Mouse (Mus musculus): ENCODE measurements around the gene Arg1. TPM values are rescaled to one million over a fixed set of nuclear protein-coding genes. Genes with fewer than 3 reads are reported as not detected.

Arg1 gene
- polyA plus RNA-seq, 1 experiment from 2014 or later = 3.4 TPM

DNA sequence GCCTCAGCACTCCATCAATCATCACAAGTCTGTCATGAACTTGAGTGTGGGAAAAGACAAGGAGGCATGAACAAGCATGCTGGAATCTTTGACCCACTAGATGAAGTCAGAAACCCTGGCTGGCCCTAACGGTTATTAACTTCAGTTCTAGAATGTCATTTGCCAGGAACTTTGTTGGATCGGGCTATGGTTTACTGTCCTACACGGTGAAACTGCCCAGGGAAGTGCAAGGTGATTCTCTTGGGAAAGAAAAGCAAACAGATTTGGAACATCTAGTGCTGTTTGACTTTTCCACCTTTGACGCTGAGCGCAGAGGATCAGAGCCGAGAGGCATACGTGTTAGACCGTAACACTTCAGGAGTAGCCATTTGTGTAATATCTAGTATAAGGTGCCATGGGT, 24.3 kb upstream of the Arg1 start:
- Histone ChIP-seq H3K36me3 (replicated peaks) (no peaks in the 10 kb centered on the region), H3K4me3 (no peak overlapping the region), H3K27ac (no peak overlapping the region), H3K4me1 (no peaks in the 10 kb centered on the region), H3K27me3 (ENCODE audit: poor library complexity, severe bottlenecking) (no peaks in the 10 kb centered on the region), H3K9me3 (no peaks in the 10 kb centered on the region)
- no peak for DNase-seq (ENCODE audit: extremely low spot score, low spot score)
- 93% methylated on average over 8 of the region's 8 CpGs for WGBS

DNA sequence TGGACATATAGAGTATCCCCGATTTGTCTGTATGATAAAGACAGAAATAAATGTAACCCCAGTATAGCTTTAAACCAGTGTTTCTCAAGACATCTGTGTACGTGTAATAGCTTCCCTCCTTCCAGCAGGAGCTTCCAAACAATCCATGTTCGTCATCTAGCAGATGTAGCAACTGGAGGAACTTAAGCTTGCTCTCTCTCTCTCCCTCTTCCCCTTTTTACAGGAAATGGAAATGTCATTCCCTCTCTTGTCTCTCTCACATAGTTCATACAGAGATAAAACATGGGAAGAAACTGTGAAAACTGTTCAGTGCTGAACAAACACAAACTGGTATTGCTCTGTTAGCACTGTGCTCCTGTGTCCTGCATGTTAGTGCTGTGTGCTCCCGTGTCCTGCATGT, 22.9 kb upstream of the Arg1 start:
- 87% methylated on average over 4 of the region's 4 CpGs for WGBS
- Histone ChIP-seq H3K4me1 (no peaks in the 10 kb centered on the region), H3K36me3 (replicated peaks) (no peaks in the 10 kb centered on the region), H3K27ac (no peak overlapping the region), H3K9me3 (no peaks in the 10 kb centered on the region), H3K27me3 (ENCODE audit: poor library complexity, severe bottlenecking) (no peaks in the 10 kb centered on the region), H3K4me3 (no peak overlapping the region)
- no peak for DNase-seq (ENCODE audit: extremely low spot score, low spot score)

- Histone ChIP-seq H3K4me1 (no peaks in the 10 kb centered on the region), H3K36me3 (replicated peaks) (no peaks in the 10 kb centered on the region), H3K9me3 (no peaks in the 10 kb centered on the region), H3K4me3 (no peak overlapping the region), H3K27me3 (ENCODE audit: poor library complexity, severe bottlenecking) (no peaks in the 10 kb centered on the region), H3K27ac (no peak overlapping the region)
- no peak for DNase-seq (ENCODE audit: extremely low spot score, low spot score)
- 82% methylated on average over 8 of the region's 8 CpGs for WGBS
Measured at GRCm38 (mm10) chr10:24948278-24948677, 21.0 kb upstream of the Arg1 start.

- Histone ChIP-seq H3K9me3 (no peaks in the 10 kb centered on the region), H3K27ac (no peak overlapping the region), H3K36me3 (replicated peaks) (no peaks in the 10 kb centered on the region), H3K4me3 (no peak overlapping the region), H3K27me3 (ENCODE audit: poor library complexity, severe bottlenecking) (no peaks in the 10 kb centered on the region), H3K4me1 (no peaks in the 10 kb centered on the region)
- 92% methylated on average over 3 of the region's 3 CpGs for WGBS
- DNase-seq (ENCODE audit: extremely low spot score, low spot score) = no peak
Measured at GRCm38 (mm10) chr10:24947871-24948270, 20.6 kb upstream of the Arg1 start.

DNA sequence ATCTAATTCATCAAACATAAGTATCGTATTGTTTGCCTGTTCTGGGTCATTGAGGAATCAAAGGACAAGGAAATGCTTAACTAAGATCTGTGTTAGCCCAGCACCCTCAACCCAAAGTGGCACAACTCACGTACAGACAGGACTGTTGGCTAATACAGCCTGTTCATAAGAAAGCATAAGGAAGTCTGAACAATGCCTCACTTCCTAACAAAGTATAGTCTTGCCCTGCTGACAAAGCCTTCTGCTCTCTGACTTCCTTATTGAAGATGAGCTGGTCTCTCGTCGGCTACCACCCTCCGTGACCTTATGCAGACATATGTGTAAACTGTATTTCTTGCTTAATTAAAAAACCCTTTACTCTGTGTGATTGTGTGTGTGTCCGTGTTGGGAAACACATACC, 2.9 kb upstream of the Arg1 start:
- WGBS = 88% methylated on average over 6 of the region's 6 CpGs
- H3K27ac ChIP-seq = no peak overlapping the region
- DNase-seq (ENCODE audit: extremely low spot score, low spot score) = no peak
- H3K36me3 ChIP-seq (replicated peaks) = no peaks in the 10 kb centered on the region
- peaks cover 27% of the 10 kb centered on the region for H3K4me1 ChIP-seq
- H3K4me3 ChIP-seq = no peak overlapping the region
- no peaks in the 10 kb centered on the region for H3K27me3 ChIP-seq (ENCODE audit: poor library complexity, severe bottlenecking)
- H3K9me3 ChIP-seq = no peaks in the 10 kb centered on the region

DNA sequence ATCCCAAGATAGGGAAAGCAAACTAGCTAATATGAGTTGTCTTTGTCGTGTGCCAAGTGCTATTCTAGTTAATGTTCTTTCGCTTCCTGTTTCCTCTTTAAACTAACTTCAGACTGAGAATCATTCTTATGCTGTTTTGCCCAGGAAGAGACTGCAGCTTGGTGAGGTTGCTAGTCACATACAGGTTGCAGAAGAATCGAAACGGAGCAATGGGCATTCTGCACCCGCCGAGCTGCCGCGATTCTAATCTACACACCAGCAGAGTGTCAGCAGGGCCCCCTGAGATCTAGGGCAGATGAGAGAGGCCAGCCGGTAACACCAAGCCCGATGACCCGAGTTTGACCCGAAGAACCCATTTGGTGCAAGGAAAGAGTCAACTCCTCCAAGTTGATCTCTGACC, 788 bp upstream of the Arg1 start:
- H3K9me3 ChIP-seq = no peaks in the 10 kb centered on the region
- peaks cover 27% of the 10 kb centered on the region for H3K4me1 ChIP-seq
- no peaks in the 10 kb centered on the region for H3K36me3 ChIP-seq (replicated peaks)
- H3K27me3 ChIP-seq (ENCODE audit: poor library complexity, severe bottlenecking) = no peaks in the 10 kb centered on the region
- H3K4me3 ChIP-seq = no peak overlapping the region
- no peak for DNase-seq (ENCODE audit: extremely low spot score, low spot score)
- 44% methylated on average over 12 of the region's 12 CpGs for WGBS
- no peak overlapping the region for H3K27ac ChIP-seq

- H3K27me3 ChIP-seq (ENCODE audit: poor library complexity, severe bottlenecking) = no peaks in the 10 kb centered on the region
- no peak for DNase-seq (ENCODE audit: extremely low spot score, low spot score)
- 51% methylated on average over 10 of the region's 10 CpGs for WGBS
- H3K4me3 ChIP-seq = no peak overlapping the region
- H3K36me3 ChIP-seq (replicated peaks) = no peaks in the 10 kb centered on the region
- no peaks in the 10 kb centered on the region for H3K9me3 ChIP-seq
- H3K27ac ChIP-seq = no peak overlapping the region
- peaks cover 27% of the 10 kb centered on the region for H3K4me1 ChIP-seq
Measured at GRCm38 (mm10) chr10:24926380-24926779, 904 bp downstream of the Arg1 start.

GRCm38 (mm10) chr10:24924296-24924695, 3.0 kb downstream of the Arg1 start:
- H3K27ac ChIP-seq = no peak overlapping the region
- H3K9me3 ChIP-seq = no peaks in the 10 kb centered on the region
- no peak overlapping the region for H3K4me3 ChIP-seq
- no peaks in the 10 kb centered on the region for H3K36me3 ChIP-seq (replicated peaks)
- DNase-seq (ENCODE audit: extremely low spot score, low spot score) = no peak
- H3K4me1 ChIP-seq = peaks cover 26% of the 10 kb centered on the region
- WGBS = 74% methylated on average over 3 of the region's 3 CpGs
- H3K27me3 ChIP-seq (ENCODE audit: poor library complexity, severe bottlenecking) = no peaks in the 10 kb centered on the region

GRCm38 (mm10) chr10:24922977-24923376, 4.3 kb downstream of the Arg1 start:
- Histone ChIP-seq H3K4me1 (peaks cover 19% of the 10 kb centered on the region), H3K36me3 (replicated peaks) (peaks cover 9% of the 10 kb centered on the region), H3K27me3 (ENCODE audit: poor library complexity, severe bottlenecking) (no peaks in the 10 kb centered on the region), H3K9me3 (no peaks in the 10 kb centered on the region), H3K27ac (no peak overlapping the region), H3K4me3 (no peak overlapping the region)
- WGBS = 63% methylated on average over 4 of the region's 4 CpGs
- DNase-seq (ENCODE audit: extremely low spot score, low spot score) = no peak

DNA sequence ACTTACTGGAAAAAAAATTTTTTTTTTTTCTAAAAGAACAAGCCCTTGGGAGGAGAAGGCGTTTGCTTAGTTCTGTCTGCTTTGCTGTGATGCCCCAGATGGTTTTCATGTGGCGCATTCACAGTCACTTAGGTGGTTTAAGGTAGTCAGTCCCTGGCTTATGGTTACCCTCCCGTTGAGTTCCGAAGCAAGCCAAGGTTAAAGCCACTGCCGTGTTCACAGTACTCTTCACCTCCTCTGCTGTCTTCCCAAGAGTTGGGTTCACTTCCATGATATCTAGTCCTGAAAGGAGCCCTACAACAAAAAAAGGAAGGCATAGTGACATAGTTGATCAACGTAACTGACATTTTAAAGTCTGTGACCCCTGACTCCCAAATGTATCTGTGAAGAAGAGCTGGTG, 11.8 kb downstream of the Arg1 start:
- no peak overlapping the region for H3K27ac ChIP-seq
- WGBS = 95% methylated on average over 6 of the region's 6 CpGs
- DNase-seq (ENCODE audit: extremely low spot score, low spot score) = no peak
- peaks cover 74% of the 10 kb centered on the region for H3K36me3 ChIP-seq (replicated peaks)
- H3K4me1 ChIP-seq = no peaks in the 10 kb centered on the region
- no peak overlapping the region for H3K4me3 ChIP-seq
- no peaks in the 10 kb centered on the region for H3K27me3 ChIP-seq (ENCODE audit: poor library complexity, severe bottlenecking)
- H3K9me3 ChIP-seq = no peaks in the 10 kb centered on the region

DNA sequence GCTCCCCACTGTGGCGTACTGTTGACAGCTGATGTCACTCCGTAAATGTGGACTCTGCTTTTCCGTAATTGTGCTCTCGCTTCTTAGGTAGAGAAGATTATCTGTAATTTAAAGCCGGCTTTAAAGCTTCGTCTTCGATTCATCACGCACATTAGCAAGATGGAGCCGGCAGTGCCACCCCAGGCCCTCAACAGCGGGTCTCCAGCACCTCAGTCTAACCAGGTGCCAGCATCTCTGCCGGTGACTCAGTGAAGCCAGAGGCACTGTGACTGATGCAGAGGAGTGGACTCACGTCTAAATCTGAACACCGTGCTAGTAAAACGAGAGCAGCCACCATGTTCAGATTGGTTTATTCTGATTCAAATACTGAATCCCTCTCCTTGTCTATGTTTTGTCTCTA, 14.7 kb downstream of the Arg1 start:
- Histone ChIP-seq H3K27ac (no peak overlapping the region), H3K27me3 (ENCODE audit: poor library complexity, severe bottlenecking) (no peaks in the 10 kb centered on the region), H3K36me3 (replicated peaks) (peaks cover 91% of the 10 kb centered on the region), H3K4me1 (no peaks in the 10 kb centered on the region), H3K9me3 (no peaks in the 10 kb centered on the region), H3K4me3 (no peak overlapping the region)
- 95% methylated on average over 14 of the region's 14 CpGs for WGBS
- DNase-seq (ENCODE audit: extremely low spot score, low spot score) = no peak

- Histone ChIP-seq H3K4me3 (no peak overlapping the region), H3K9me3 (no peaks in the 10 kb centered on the region), H3K27me3 (ENCODE audit: poor library complexity, severe bottlenecking) (no peaks in the 10 kb centered on the region), H3K27ac (no peak overlapping the region), H3K36me3 (replicated peaks) (peaks cover 99% of the 10 kb centered on the region), H3K4me1 (no peaks in the 10 kb centered on the region)
- no peak for DNase-seq (ENCODE audit: extremely low spot score, low spot score)
- 89% methylated on average over 8 of the region's 8 CpGs for WGBS
Measured at GRCm38 (mm10) chr10:24911199-24911598, 16.1 kb downstream of the Arg1 start.

GRCm38 (mm10) chr10:24905627-24906026, 21.7 kb downstream of the Arg1 start:
- H3K36me3 ChIP-seq (replicated peaks) = peaks cover 99% of the 10 kb centered on the region
- H3K4me1 ChIP-seq = no peaks in the 10 kb centered on the region

GRCm38 (mm10) chr10:24895927-24896326, 31.4 kb downstream of the Arg1 start:
- no peaks in the 10 kb centered on the region for H3K4me1 ChIP-seq
- no peak overlapping the region for H3K4me3 ChIP-seq
- DNase-seq (ENCODE audit: extremely low spot score, low spot score) = no peak
- H3K9me3 ChIP-seq = no peaks in the 10 kb centered on the region
- 93% methylated on average over 8 of the region's 8 CpGs for WGBS
- H3K36me3 ChIP-seq (replicated peaks) = peaks cover 99% of the 10 kb centered on the region
- no peak overlapping the region for H3K27ac ChIP-seq
- no peaks in the 10 kb centered on the region for H3K27me3 ChIP-seq (ENCODE audit: poor library complexity, severe bottlenecking)

More at GRCm38 (mm10) chr10:24905627-24906026, 21.7 kb downstream of the Arg1 start:
- Histone ChIP-seq H3K4me3 (no peak overlapping the region), H3K27ac (no peak overlapping the region), H3K27me3 (ENCODE audit: poor library complexity, severe bottlenecking) (no peaks in the 10 kb centered on the region), H3K9me3 (no peaks in the 10 kb centered on the region)
- WGBS = 97% methylated on average over 10 of the region's 10 CpGs
- no peak for DNase-seq (ENCODE audit: extremely low spot score, low spot score)

Measured in forebrain, embryonic 10.5 days (tissue).